Mouse (Mus musculus): Measurements from ENCODE around the gene Mapk9. TPM values are rescaled to one million over a fixed set of nuclear protein-coding genes. Genes with fewer than 3 reads are reported as not detected.

The Mapk9 gene
- polyA plus RNA-seq, 1 experiment from 2014 or later, result 54.4 TPM

- no peak for ATAC-seq (ENCODE audit: low FRiP score)
- Histone ChIP-seq H3K9me3 (replicated peaks) (no peaks in the 10 kb centered on the region), H3K27me3 (no peaks in the 10 kb centered on the region)
Measured at GRCm38 (mm10) chr11:49821546-49821945, 25.0 kb upstream of the Mapk9 start.

DNA sequence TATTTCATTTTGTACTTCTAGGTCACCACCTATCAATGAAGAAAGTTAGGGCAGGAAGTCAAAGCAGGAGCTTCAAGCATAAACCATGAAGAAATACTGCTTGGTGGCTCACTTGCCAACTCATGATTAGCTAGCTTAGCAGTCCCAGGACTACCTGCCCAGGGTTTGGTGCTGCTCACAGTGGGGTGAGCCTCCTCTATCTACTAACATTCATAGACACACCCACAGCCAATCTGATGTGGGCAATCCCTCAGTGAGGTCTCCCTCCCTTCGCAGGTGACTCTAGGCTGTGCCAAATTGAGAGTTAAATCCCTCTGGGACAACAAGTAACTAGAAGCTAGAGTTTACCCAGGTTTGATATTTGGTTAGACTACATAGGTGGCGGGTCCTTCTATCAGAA lies 24.2 kb upstream of the Mapk9 start:
- H3K4me1 ChIP-seq, result no peaks in the 10 kb centered on the region
- H3K27ac ChIP-seq, result no peak overlapping the region
- 93% methylated on average over 2 of the region's 2 CpGs for WGBS
- no peak overlapping the region for H3K9ac ChIP-seq
- H3K4me3 ChIP-seq, result no peak overlapping the region
- H3K27me3 ChIP-seq, result no peaks in the 10 kb centered on the region
- no peak for ATAC-seq (ENCODE audit: low FRiP score)
- H3K36me3 ChIP-seq, result peaks cover 18% of the 10 kb centered on the region
- no peak overlapping the region for H3K4me2 ChIP-seq (replicated peaks)
- H3K9me3 ChIP-seq (replicated peaks), result no peaks in the 10 kb centered on the region

More at GRCm38 (mm10) chr11:49821546-49821945, 25.0 kb upstream of the Mapk9 start:
- no peak overlapping the region for H3K4me2 ChIP-seq (replicated peaks)
- no peaks in the 10 kb centered on the region for H3K4me1 ChIP-seq
- no peak overlapping the region for H3K4me3 ChIP-seq
- 93% methylated on average over 2 of the region's 2 CpGs for WGBS
- H3K9ac ChIP-seq, result no peak overlapping the region
- H3K27ac ChIP-seq, result no peak overlapping the region
- peaks cover 18% of the 10 kb centered on the region for H3K36me3 ChIP-seq

DNA sequence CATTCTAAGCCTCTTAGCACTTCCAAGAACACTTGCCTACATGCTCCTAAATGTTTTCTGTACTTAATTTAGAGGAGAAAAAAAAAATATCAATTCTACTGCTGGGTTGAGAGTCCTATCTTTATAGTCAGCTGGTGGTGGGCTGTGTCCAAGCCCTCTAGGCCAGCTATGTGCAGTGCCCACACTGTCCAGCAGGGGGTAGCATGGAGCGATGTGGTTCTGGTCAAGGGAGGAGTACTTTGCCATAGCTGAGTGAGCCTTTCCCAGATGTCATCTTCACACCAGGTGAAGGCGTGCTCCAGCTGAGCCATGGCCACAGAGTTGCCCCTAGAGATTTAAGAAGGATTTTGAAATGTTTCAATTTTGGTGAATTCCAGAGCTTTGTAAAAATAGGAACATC lies 21.7 kb upstream of the Mapk9 start:
- no peak for ATAC-seq (ENCODE audit: low FRiP score)
- Histone ChIP-seq H3K9ac (no peak overlapping the region), H3K36me3 (peaks cover 19% of the 10 kb centered on the region; the same call in 1 of the 2 replicates), H3K4me3 (no peak overlapping the region), H3K27ac (no peak overlapping the region), H3K27me3 (no peaks in the 10 kb centered on the region), H3K4me1 (no peaks in the 10 kb centered on the region), H3K4me2 (replicated peaks) (no peak overlapping the region), H3K9me3 (replicated peaks) (no peaks in the 10 kb centered on the region)
- WGBS, result 41% methylated on average over 2 of the region's 2 CpGs

DNA sequence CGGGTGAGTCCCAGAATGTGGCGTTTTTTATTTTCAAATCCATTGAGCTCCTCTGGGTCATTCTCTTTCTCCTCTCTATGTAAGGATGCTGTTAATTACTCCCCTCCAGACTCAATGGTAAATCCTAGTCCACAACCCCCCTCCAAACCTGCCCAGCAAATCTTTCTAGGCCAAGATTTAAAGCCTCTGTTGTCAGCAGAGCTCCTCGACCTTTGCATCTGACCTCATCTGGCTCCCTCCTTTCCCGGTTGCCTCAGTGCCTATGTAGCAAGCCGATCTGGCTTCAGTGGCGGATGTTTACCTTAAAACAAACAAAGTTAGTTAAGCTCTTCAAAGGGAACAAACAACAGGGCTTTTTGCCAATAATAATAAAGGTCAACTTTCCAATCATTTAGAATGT lies 19.3 kb upstream of the Mapk9 start:
- Histone ChIP-seq H3K4me3 (no peak overlapping the region), H3K27ac (no peak overlapping the region), H3K9ac (no peak overlapping the region), H3K27me3 (no peaks in the 10 kb centered on the region), H3K4me1 (no peaks in the 10 kb centered on the region), H3K9me3 (replicated peaks) (no peaks in the 10 kb centered on the region), H3K36me3 (peaks cover 19% of the 10 kb centered on the region; the same call in 1 of the 2 replicates), H3K4me2 (replicated peaks) (no peak overlapping the region)
- 46% methylated on average over 6 of the region's 6 CpGs for WGBS
- no peak for ATAC-seq (ENCODE audit: low FRiP score)

GRCm38 (mm10) chr11:49829176-49829745 lies 17.3 kb upstream of the Mapk9 start:
- no peak overlapping the region for H3K4me2 ChIP-seq (replicated peaks)
- H3K27ac ChIP-seq, result no peak overlapping the region
- no peaks in the 10 kb centered on the region for H3K9me3 ChIP-seq (replicated peaks)
- no peak overlapping the region for H3K4me3 ChIP-seq
- peaks cover 30% of the 10 kb centered on the region for H3K36me3 ChIP-seq
- H3K27me3 ChIP-seq, result no peaks in the 10 kb centered on the region
- H3K4me1 ChIP-seq, result no peaks in the 10 kb centered on the region
- 85% methylated on average over 7 of the region's 7 CpGs for WGBS
- ATAC-seq (ENCODE audit: low FRiP score), result no peak
- H3K9ac ChIP-seq, result no peak overlapping the region

- no peak for ATAC-seq (ENCODE audit: low FRiP score)
- H3K36me3 ChIP-seq, result peaks cover 38% of the 10 kb centered on the region
Measured at GRCm38 (mm10) chr11:49831980-49832379, 14.6 kb upstream of the Mapk9 start.

GRCm38 (mm10) chr11:49832962-49833361 lies 13.6 kb upstream of the Mapk9 start:
- H3K27me3 ChIP-seq, result no peaks in the 10 kb centered on the region
- 93% methylated on average over 5 of the region's 5 CpGs for whole genome bisulfite sequencing
- H3K4me1 ChIP-seq, result peaks cover under 1% of the 10 kb centered on the region; the same call in 1 of the 2 replicates
- H3K4me3 ChIP-seq, result no peak overlapping the region
- H3K9me3 ChIP-seq (replicated peaks), result no peaks in the 10 kb centered on the region
- no peak overlapping the region for H3K4me2 ChIP-seq (replicated peaks)
- no peak overlapping the region for H3K27ac ChIP-seq
- H3K36me3 ChIP-seq, result peaks cover 38% of the 10 kb centered on the region
- no peak overlapping the region for H3K9ac ChIP-seq
- no peak for ATAC-seq (ENCODE audit: low FRiP score)

More at GRCm38 (mm10) chr11:49831980-49832379, 14.6 kb upstream of the Mapk9 start:
- H3K4me2 ChIP-seq (replicated peaks), result no peak overlapping the region
- no peak overlapping the region for H3K27ac ChIP-seq
- H3K9ac ChIP-seq, result no peak overlapping the region
- WGBS, result 81% methylated on average over 12 of the region's 12 CpGs
- no peaks in the 10 kb centered on the region for H3K4me1 ChIP-seq
- H3K27me3 ChIP-seq, result no peaks in the 10 kb centered on the region
- H3K9me3 ChIP-seq (replicated peaks), result no peaks in the 10 kb centered on the region
- H3K4me3 ChIP-seq, result no peak overlapping the region

GRCm38 (mm10) chr11:49834248-49834647 lies 12.3 kb upstream of the Mapk9 start:
- no peaks in the 10 kb centered on the region for H3K27me3 ChIP-seq
- no peak overlapping the region for H3K27ac ChIP-seq
- ATAC-seq (ENCODE audit: low FRiP score), result no peak
- peaks cover 34% of the 10 kb centered on the region for H3K36me3 ChIP-seq
- WGBS, result 87% methylated on average over 6 of the region's 6 CpGs
- H3K4me1 ChIP-seq, result peaks cover 7% of the 10 kb centered on the region; the same call in 1 of the 2 replicates
- no peak overlapping the region for H3K4me2 ChIP-seq (replicated peaks)
- H3K9me3 ChIP-seq (replicated peaks), result no peaks in the 10 kb centered on the region
- H3K9ac ChIP-seq, result no peak overlapping the region
- no peak overlapping the region for H3K4me3 ChIP-seq

DNA sequence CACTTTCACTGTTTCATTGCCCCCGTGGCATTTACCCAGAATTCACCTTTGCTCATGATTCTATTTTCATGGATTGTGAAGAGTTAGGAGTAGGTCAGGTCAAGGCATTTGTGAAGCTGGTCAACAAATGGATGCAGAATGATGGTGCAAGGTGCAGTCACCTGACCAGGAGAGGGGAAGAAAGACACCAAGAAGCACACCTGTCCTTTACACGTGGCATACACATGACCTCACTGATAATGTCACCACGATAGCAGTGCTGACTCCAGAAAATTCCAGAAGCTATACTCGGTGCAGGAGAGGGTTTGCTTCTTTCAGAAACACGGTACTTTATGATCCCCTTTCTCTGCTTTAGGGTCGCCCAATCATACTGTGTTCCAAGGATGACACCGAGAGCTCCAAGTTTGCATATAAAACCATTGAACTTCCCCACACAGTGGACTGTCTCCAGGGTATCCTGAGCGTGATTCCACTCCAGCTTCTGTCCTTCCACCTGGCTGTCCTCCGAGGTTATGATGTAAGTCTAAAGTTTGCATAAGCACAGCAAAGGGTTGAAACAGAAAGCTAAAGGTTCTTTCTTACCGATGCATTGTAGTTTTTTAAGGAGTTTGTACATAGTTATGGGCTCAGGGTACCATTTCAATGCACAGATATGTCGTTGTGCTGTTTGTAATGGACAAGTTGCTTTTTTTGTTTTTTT lies 11.1 kb upstream of the Mapk9 start:
- Histone ChIP-seq H3K36me3 (peaks cover 30% of the 10 kb centered on the region), H3K4me1 (peaks cover 7% of the 10 kb centered on the region; the same call in 1 of the 2 replicates), H3K27ac (no peak overlapping the region), H3K4me2 (replicated peaks) (no peak overlapping the region), H3K9ac (no peak overlapping the region), H3K4me3 (no peak overlapping the region), H3K27me3 (no peaks in the 10 kb centered on the region), H3K9me3 (replicated peaks) (no peaks in the 10 kb centered on the region)
- no peak for ATAC-seq (ENCODE audit: low FRiP score)
- 95% methylated on average over 11 of the region's 11 CpGs for WGBS

- Histone ChIP-seq H3K36me3 (peaks cover 27% of the 10 kb centered on the region), H3K4me2 (replicated peaks) (no peak overlapping the region), H3K27ac (no peak overlapping the region), H3K9me3 (replicated peaks) (no peaks in the 10 kb centered on the region), H3K4me3 (no peak overlapping the region), H3K4me1 (peaks cover 7% of the 10 kb centered on the region; the same call in 1 of the 2 replicates), H3K9ac (no peak overlapping the region), H3K27me3 (no peaks in the 10 kb centered on the region)
- ATAC-seq (ENCODE audit: low FRiP score), result no peak
- WGBS, result 52% methylated on average over 13 of the region's 13 CpGs
Measured at GRCm38 (mm10) chr11:49837717-49838407, 8.7 kb upstream of the Mapk9 start.

GRCm38 (mm10) chr11:49840666-49841065 lies 5.9 kb upstream of the Mapk9 start:
- ATAC-seq (ENCODE audit: low FRiP score), result no peak
- H3K4me2 ChIP-seq (replicated peaks), result no peak overlapping the region
- H3K4me1 ChIP-seq, result peaks cover 7% of the 10 kb centered on the region; the same call in 1 of the 2 replicates
- WGBS, result 75% methylated on average over 1 of the region's 1 CpGs
- H3K27me3 ChIP-seq, result no peaks in the 10 kb centered on the region
- H3K27ac ChIP-seq, result no peak overlapping the region
- no peaks in the 10 kb centered on the region for H3K9me3 ChIP-seq (replicated peaks)
- H3K9ac ChIP-seq, result no peak overlapping the region
- H3K4me3 ChIP-seq, result no peak overlapping the region
- H3K36me3 ChIP-seq, result peaks cover under 1% of the 10 kb centered on the region; the same call in 1 of the 2 replicates

- peaks cover 12% of the 10 kb centered on the region; the same call in 1 of the 2 replicates for H3K4me1 ChIP-seq
- WGBS, result 87% methylated on average over 1 of the region's 1 CpGs
- no peaks in the 10 kb centered on the region for H3K27me3 ChIP-seq
- no peak for ATAC-seq (ENCODE audit: low FRiP score)
- H3K9ac ChIP-seq, result no peak overlapping the region
- H3K4me3 ChIP-seq, result no peak overlapping the region
- no peak overlapping the region for H3K27ac ChIP-seq
- no peaks in the 10 kb centered on the region for H3K36me3 ChIP-seq
- no peak overlapping the region for H3K4me2 ChIP-seq (replicated peaks)
- H3K9me3 ChIP-seq (replicated peaks), result no peaks in the 10 kb centered on the region
Measured at GRCm38 (mm10) chr11:49841886-49842285, 4.7 kb upstream of the Mapk9 start.

Data from hindbrain, embryonic 12.5 days (tissue).